Mouse (Mus musculus) cerebellum, postnatal 4 days (tissue): ENCODE measurements around the gene Scyl1.
"Not testable (repeated sequence)": the region's sequence is repeated elsewhere in the genome, so short reads cannot be mapped to it uniquely, and the experiment has no call there.

Experiments
- DNase-seq, 2 experiments: peaks; one replicate each; pipeline ENCODE4 v3.0.0; 2022; ENCODE audit warnings: low spot score in 2 of 2, mixed read lengths in 1 of 2

Scyl1 gene

GRCm38 (mm10) chr19:5770925-5771860 lies at the start of gene Scyl1:
TSS of gene Scyl1 (minus strand) at chr19:5771419.
- DNase-seq: peak; percentile 88 to 96

- peak in 1 of 2 experiments; percentile 26 for DNase-seq
Observed at GRCm38 (mm10) chr19:5819549-5819948, 48.3 kb upstream of the Scyl1 start.

DNA sequence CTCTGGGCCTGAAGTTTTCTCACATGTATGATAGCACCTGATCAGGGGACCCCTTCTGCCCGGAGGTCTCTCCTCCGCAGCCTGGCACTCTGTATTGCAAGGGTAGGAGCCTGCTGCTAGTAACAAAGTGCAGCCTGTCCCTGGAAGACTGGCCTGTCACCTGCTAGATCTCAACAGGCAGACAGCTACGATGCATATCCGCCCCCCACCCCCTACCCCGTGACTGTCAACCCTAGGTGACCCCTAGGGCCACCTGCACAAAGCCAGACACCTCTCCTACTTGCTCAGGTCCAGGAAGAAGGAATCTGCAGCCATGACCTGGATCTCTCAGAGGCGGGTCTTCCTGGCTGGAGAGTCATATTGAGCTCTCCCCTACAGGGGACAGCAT lies 47.4 kb upstream of the Scyl1 start:
- peak in 1 of 2 experiments; percentile 10 for DNase-seq

DNA sequence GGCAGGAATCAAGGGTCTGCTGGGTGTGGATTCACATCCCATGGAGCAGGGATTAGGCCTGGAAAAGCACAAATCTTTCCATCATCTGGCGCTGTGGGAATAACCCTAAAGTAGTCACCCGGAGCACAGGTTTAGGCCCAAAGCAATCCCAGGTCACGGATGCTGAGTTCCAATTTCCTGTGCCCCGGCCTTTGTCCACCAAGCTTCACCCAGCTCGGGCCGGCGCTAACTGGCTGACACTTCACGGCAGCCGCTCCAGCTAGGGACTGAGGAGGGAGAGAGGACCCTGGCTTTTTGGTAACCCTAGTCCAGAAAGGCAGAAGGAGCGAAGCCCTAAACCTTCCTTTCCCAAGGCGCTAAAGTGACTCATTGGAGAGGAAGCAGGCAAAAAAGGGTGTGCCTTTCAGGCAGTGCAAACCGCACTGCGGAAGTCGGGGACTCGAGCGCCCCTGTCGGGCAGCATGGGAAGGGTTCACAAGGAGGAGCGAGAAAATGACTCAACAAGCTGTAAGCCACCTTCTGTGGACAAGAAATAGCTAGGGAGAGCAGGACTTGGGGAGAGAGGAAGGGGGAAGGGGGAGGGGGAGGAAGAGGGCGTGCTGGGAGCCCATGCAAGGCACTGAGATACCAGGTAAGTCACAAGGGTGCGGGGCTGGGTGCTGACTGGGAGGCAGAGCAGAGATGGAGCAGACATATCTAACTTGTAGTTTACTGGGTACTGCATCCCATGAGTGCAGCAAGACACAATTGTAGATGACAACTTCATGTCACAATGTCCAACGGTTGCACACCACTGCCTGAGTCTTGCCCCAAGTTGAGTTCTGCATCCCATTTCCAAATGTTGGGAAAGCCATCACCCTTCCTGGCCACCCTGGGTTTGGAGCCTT lies 46.7 kb upstream of the Scyl1 start:
- DNase-seq: peak; percentile 70 to 88

GRCm38 (mm10) chr19:5815928-5816327 lies 44.7 kb upstream of the Scyl1 start:
- no peak for DNase-seq

DNA sequence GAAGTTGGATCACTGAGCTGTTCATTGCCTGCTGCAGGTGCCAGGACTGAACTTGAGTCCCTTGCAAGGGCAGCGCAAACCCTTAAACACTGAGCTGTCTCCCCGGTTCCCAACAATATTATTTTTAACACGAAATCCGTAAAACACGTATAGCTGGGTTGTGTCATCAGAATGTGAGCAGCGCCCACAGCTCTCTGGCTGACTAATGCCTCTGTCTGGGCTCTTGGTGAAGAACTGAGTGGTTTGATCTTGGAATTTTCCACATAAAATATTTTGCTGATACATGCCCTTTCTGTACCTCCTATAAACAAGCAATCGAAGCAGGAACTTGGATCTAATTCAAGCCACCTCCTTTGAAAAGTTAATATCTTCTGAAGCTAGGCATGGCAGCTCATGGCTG lies 43.8 kb upstream of the Scyl1 start:
- DNase-seq: no peak

DNA sequence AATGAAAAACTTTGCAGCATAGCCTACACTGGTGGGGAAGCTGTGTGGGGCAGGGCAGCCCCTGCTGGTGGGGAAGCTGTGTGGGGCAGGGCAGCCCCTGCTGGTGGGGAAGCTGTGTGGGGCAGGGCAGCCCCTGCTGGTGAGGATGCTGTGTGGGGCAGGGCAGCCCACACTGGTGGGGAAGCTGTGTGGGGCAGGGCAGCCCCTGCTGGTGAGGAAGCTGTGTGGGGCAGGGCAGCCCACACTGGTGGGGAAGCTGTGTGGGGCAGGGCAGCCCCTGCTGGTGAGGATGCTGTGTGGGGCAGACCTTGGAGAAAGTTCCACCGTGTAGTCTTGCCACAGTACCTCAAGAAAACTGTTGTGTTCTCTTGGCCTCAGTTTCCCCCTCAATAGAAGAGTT lies 42.8 kb upstream of the Scyl1 start:
- not testable (repeated sequence) for DNase-seq

- DNase-seq: no peak
Observed at GRCm38 (mm10) chr19:5813567-5813966, 42.3 kb upstream of the Scyl1 start.

- DNase-seq: peak in 1 of 2 experiments; percentile 69
Observed at GRCm38 (mm10) chr19:5811771-5812504, 40.7 kb upstream of the Scyl1 start.

- no peak for DNase-seq
Observed at GRCm38 (mm10) chr19:5810840-5811563, 39.8 kb upstream of the Scyl1 start.

- DNase-seq: no peak
Observed at GRCm38 (mm10) chr19:5810103-5810839, 39.1 kb upstream of the Scyl1 start.

- DNase-seq: no peak
Observed at GRCm38 (mm10) chr19:5809712-5810089, 38.5 kb upstream of the Scyl1 start.

- DNase-seq: no peak
Observed at GRCm38 (mm10) chr19:5808955-5809711, 37.9 kb upstream of the Scyl1 start.

DNA sequence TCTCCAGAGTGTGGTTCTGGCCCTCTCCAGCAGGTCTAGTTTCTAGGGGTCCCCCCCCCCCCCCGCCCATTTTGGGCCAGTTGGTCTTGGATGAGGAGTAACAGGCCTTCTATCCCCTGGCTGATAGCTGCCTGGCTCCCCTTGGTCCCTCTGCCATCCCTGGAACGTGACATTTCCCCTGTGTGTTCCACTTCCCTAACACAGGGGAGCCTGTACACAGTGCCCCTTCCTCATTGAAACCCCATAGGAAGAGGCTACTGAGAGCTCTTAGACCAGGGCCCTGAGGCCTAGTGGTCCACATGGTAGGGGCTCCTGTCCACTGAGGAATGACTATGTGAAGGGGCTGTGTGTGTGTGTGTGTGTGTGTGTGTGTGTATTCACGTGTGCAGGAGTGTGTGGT lies 36.5 kb upstream of the Scyl1 start:
- no peak for DNase-seq

GRCm38 (mm10) chr19:5806809-5807205 lies 35.6 kb upstream of the Scyl1 start:
- no peak for DNase-seq

GRCm38 (mm10) chr19:5806051-5806808 lies 35.0 kb upstream of the Scyl1 start:
- DNase-seq: no peak

GRCm38 (mm10) chr19:5804371-5804899 lies 33.2 kb upstream of the Scyl1 start:
- DNase-seq: no peak

GRCm38 (mm10) chr19:5803881-5804279 lies 32.7 kb upstream of the Scyl1 start:
- no peak for DNase-seq
